Mouse (Mus musculus) forebrain, embryonic 11.5 days (tissue): ENCODE results near the gene Rab4b. TPM values are rescaled to one million over a fixed set of nuclear protein-coding genes. Genes with fewer than 3 reads are reported as not detected.

ENCODE experiments used
- ATAC-seq: fragments of 200-750 bp; cut with Nextera tagmentation; replicated peaks from 2 replicates; pipeline ENCODE4 v1.8.0; 2017; ENCODE audit warnings: moderate TSS enrichment; ENCODE audit not compliant: low FRiP score
- DNase-seq: peaks from one replicate; pipeline ENCODE4 v3.0.0-alpha.2; 2017; ENCODE audit warnings: low spot score
- H3K27ac ChIP-seq: fragments of 300-500 bp; sonication (generic); 2 replicates; pipeline ENCODE4 v1.5.1; 2014; ENCODE audit warnings: low read depth, low read length
- H3K27me3 ChIP-seq: fragments of 300-500 bp; sonication (generic); 2 replicates; pipeline ENCODE4 v1.6.1; 2014; ENCODE audit warnings: mild to moderate bottlenecking, low read length, mixed read lengths; ENCODE audit not compliant: control insufficient read depth, insufficient read depth
- H3K36me3 ChIP-seq: fragments of 300-500 bp; sonication (generic); 2 replicates; pipeline ENCODE4 v1.6.1; 2014; ENCODE audit warnings: mild to moderate bottlenecking, low read length, moderate library complexity, mixed read lengths; ENCODE audit not compliant: control insufficient read depth, insufficient read depth
- H3K4me1 ChIP-seq: fragments of 300-500 bp; sonication (generic); replicated peaks from 2 replicates; pipeline ENCODE4 v1.6.1; 2014; ENCODE audit warnings: low read length, mixed read lengths; ENCODE audit not compliant: control insufficient read depth, insufficient read depth
- H3K4me2 ChIP-seq: fragments of 300-500 bp; sonication (generic); 2 replicates; pipeline ENCODE4 v1.6.1; 2014; ENCODE audit warnings: low read depth, mild to moderate bottlenecking, low read length, moderate library complexity, mixed read lengths; ENCODE audit not compliant: severe bottlenecking
- H3K4me3 ChIP-seq: fragments of 300-500 bp; sonication (generic); 2 replicates; pipeline ENCODE4 v1.5.1; 2014; ENCODE audit warnings: low read depth, low read length
- H3K9ac ChIP-seq: fragments of 300-500 bp; sonication (generic); 2 replicates; pipeline ENCODE4 v1.6.1; 2014; ENCODE audit warnings: low read length
- H3K9me3 ChIP-seq: fragments of 300-500 bp; sonication (generic); 2 replicates; pipeline ENCODE4 v1.6.1; 2016; ENCODE audit warnings: low read length, mixed read lengths; ENCODE audit not compliant: control insufficient read depth
- microRNA counts: library from miRNA; unstranded; fragments of <30 nt; microRNA quantifications from one replicate; lab custom pipeline; 2015
- microRNA-seq: library from miRNA; unstranded; fragments of <30 nt; microRNA quantifications from one replicate; pipeline ENCODE4, GENCODE M21; 2016; ENCODE audit not compliant: insufficient number of aligned reads
- polyA plus RNA-seq: library from polyadenylated mRNA; unstranded; fragments of >200 nt; fragmentation: Nextera tagmentation; extraction: Ambion mirVana; gene quantifications from 2 replicates; pipeline ENCODE4 v1.2.1, GENCODE M21; 2014

Gene Rab4b
- polyA plus RNA-seq, 1 experiment from 2014 or later = 52.3 TPM

GRCm38 (mm10) chr7:27119676-27120075, 59.0 kb downstream of the Rab4b start, which contains the start of gene Cyp2f2:
Gene Cyp2f2 (plus strand): TSS chr7:27119909.
- ATAC-seq (no peak), DNase-seq (no peak)
- no peaks in the 10 kb centered on the region for H3K36me3 ChIP-seq
- H3K27ac ChIP-seq = no peak within 1 kb of the TSS
- no peak within 1 kb of the TSS for H3K4me3 ChIP-seq
- H3K27me3 ChIP-seq = no peaks in the 10 kb centered on the region
- no peaks in the 10 kb centered on the region for H3K9me3 ChIP-seq
- H3K9ac ChIP-seq = no peak within 1 kb of the TSS
- H3K4me1 ChIP-seq = no peaks in the 10 kb centered on the region
- H3K4me2 ChIP-seq = no peak within 1 kb of the TSS

MicroRNAs encoded within 50 kb of the gene (microRNA counts, 519-probe panel; counts per million panel counts)
- microRNA mmu-miR-1191 (lab: Ali Mortazavi, UCI) = 31.2 counts per million

Small RNA genes within 50 kb of the gene (microRNA-seq; reads per million reads assigned to microRNA genes)
- gene Mir1191 = 2.5 reads per million
- gene Mir3101 = not detected

Other genes with a start within 250 kb of the Rab4b start
- gene Cyp2a22, start 239.5 kb downstream of the Rab4b start, polyA plus RNA-seq = not detected in 2 replicates
- not detected in 2 replicates for gene Cyp2a12, start 149.8 kb downstream of the Rab4b start, polyA plus RNA-seq
- gene Cyp2f2, start 59.0 kb downstream of the Rab4b start, polyA plus RNA-seq = not detected in 2 replicates
- gene Cyp2t4, start 25.2 kb downstream of the Rab4b start, polyA plus RNA-seq = 0.27 TPM in 1 of 2 replicates, not detected in the other
- 60.7 and 70.2 TPM in 2 replicates for gene Egln2, start 12.1 kb downstream of the Rab4b start, polyA plus RNA-seq
- 0.98 TPM in 1 of 2 replicates, not detected in the other for gene Gm21983, start 2.2 kb upstream of the Rab4b start, polyA plus RNA-seq
- gene Mia, start 2.3 kb upstream of the Rab4b start, polyA plus RNA-seq = 1.6 and 2.4 TPM in 2 replicates
- 4.5 and 5.3 TPM in 2 replicates for gene BC024978, start 16.9 kb upstream of the Rab4b start, polyA plus RNA-seq
- 369 and 390 TPM in 2 replicates for gene Snrpa, start 17.4 kb upstream of the Rab4b start, polyA plus RNA-seq
- gene Itpkc, start 49.8 kb upstream of the Rab4b start, polyA plus RNA-seq = 6.6 and 8.1 TPM in 2 replicates
- 15.1 and 18.1 TPM in 2 replicates for gene Coq8b, start 54.1 kb upstream of the Rab4b start, polyA plus RNA-seq
- 19.1 and 20.1 TPM in 2 replicates for gene Numbl, start 79.5 kb upstream of the Rab4b start, polyA plus RNA-seq
- 11.9 and 13.0 TPM in 2 replicates for gene Ltbp4, start 158.8 kb upstream of the Rab4b start, polyA plus RNA-seq
- gene Shkbp1, start 177.1 kb upstream of the Rab4b start, polyA plus RNA-seq = 64.3 and 67.6 TPM in 2 replicates
- not detected in 2 replicates for gene Gm20479, start 178.5 kb upstream of the Rab4b start, polyA plus RNA-seq